Mouse (Mus musculus): ENCODE results near the gene Chst11. TPM values are rescaled to one million over a fixed set of nuclear protein-coding genes. Genes with fewer than 3 reads are reported as not detected.

Gene Chst11
- polyA plus RNA-seq, 1 experiment = not detected

- TF ChIP-seq CTCF (IDR thresholded peaks at IDR 0.05; ENCODE audit: insufficient read depth, low read depth, low read length) (no peak), POLR2A (IDR thresholded peaks at IDR 0.05; ENCODE audit: insufficient read depth, low read depth, low read length) (no peak)
- Histone ChIP-seq H3K27ac (ENCODE audit: insufficient read depth, low read depth, low read length) (no peak overlapping the region), H3K4me1 (ENCODE audit: control insufficient read depth, insufficient read depth, low read length) (peaks cover 25% of the 10 kb centered on the region), H3K4me3 (ENCODE audit: insufficient read depth, low read depth, low read length) (no peak overlapping the region)
- 57% methylated on average over 6 of the region's 6 CpGs for WGBS
These were observed 206.7 kb downstream of the Chst11 start for GRCm38 (mm10) chr10:83191982-83192381.

- no peak for TF ChIP-seq POLR2A (IDR thresholded peaks at IDR 0.05; ENCODE audit: insufficient read depth, low read depth, low read length)
- peak; percentile 83 for TF ChIP-seq CTCF (IDR thresholded peaks at IDR 0.05; ENCODE audit: insufficient read depth, low read depth, low read length)
- no peak overlapping the region for H3K4me3 ChIP-seq (ENCODE audit: insufficient read depth, low read depth, low read length)
- H3K27ac ChIP-seq (ENCODE audit: insufficient read depth, low read depth, low read length) = no peak overlapping the region
- H3K4me1 ChIP-seq (ENCODE audit: control insufficient read depth, insufficient read depth, low read length) = peaks cover 25% of the 10 kb centered on the region
- WGBS = 51% methylated on average over 11 of the region's 11 CpGs
These were observed 212.5 kb downstream of the Chst11 start for GRCm38 (mm10) chr10:83197690-83198336.

GRCm38 (mm10) chr10:83198692-83199091 is 213.4 kb downstream of the Chst11 start:
- 83% methylated on average over 5 of the region's 5 CpGs for WGBS
- H3K4me3 ChIP-seq (ENCODE audit: insufficient read depth, low read depth, low read length) = no peak overlapping the region
- H3K4me1 ChIP-seq (ENCODE audit: control insufficient read depth, insufficient read depth, low read length) = peaks cover 23% of the 10 kb centered on the region
- TF ChIP-seq POLR2A (IDR thresholded peaks at IDR 0.05; ENCODE audit: insufficient read depth, low read depth, low read length) = no peak
- H3K27ac ChIP-seq (ENCODE audit: insufficient read depth, low read depth, low read length) = no peak overlapping the region

- no peak overlapping the region for H3K4me3 ChIP-seq (ENCODE audit: insufficient read depth, low read depth, low read length)
- H3K4me1 ChIP-seq (ENCODE audit: control insufficient read depth, insufficient read depth, low read length) = peaks cover 23% of the 10 kb centered on the region
- H3K27ac ChIP-seq (ENCODE audit: insufficient read depth, low read depth, low read length) = no peak overlapping the region
- WGBS = 74% methylated on average over 9 of the region's 9 CpGs
- TF ChIP-seq POLR2A (IDR thresholded peaks at IDR 0.05; ENCODE audit: insufficient read depth, low read depth, low read length) = no peak
- TF ChIP-seq CTCF (IDR thresholded peaks at IDR 0.05; ENCODE audit: insufficient read depth, low read depth, low read length) = no peak
These were observed 214.0 kb downstream of the Chst11 start for GRCm38 (mm10) chr10:83199290-83199689.

GRCm38 (mm10) chr10:83201525-83201924 is 216.2 kb downstream of the Chst11 start:
- Histone ChIP-seq H3K4me1 (ENCODE audit: control insufficient read depth, insufficient read depth, low read length) (peaks cover 10% of the 10 kb centered on the region), H3K27ac (ENCODE audit: insufficient read depth, low read depth, low read length) (no peak overlapping the region), H3K4me3 (ENCODE audit: insufficient read depth, low read depth, low read length) (no peak overlapping the region)
- TF ChIP-seq CTCF (IDR thresholded peaks at IDR 0.05; ENCODE audit: insufficient read depth, low read depth, low read length) = no peak
- TF ChIP-seq POLR2A (IDR thresholded peaks at IDR 0.05; ENCODE audit: insufficient read depth, low read depth, low read length) = no peak
- 89% methylated on average over 7 of the region's 7 CpGs for WGBS

- TF ChIP-seq CTCF (IDR thresholded peaks at IDR 0.05; ENCODE audit: insufficient read depth, low read depth, low read length) = no peak
- no peak for TF ChIP-seq POLR2A (IDR thresholded peaks at IDR 0.05; ENCODE audit: insufficient read depth, low read depth, low read length)
- Histone ChIP-seq H3K4me3 (ENCODE audit: insufficient read depth, low read depth, low read length) (no peak overlapping the region), H3K4me1 (ENCODE audit: control insufficient read depth, insufficient read depth, low read length) (peaks cover 6% of the 10 kb centered on the region; the same call in 1 of the 2 replicates), H3K27ac (ENCODE audit: insufficient read depth, low read depth, low read length) (no peak overlapping the region)
- WGBS = 89% methylated on average over 14 of the region's 14 CpGs
These were observed 217.8 kb downstream of the Chst11 start for GRCm38 (mm10) chr10:83202906-83203702.

GRCm38 (mm10) chr10:83208436-83208835 is 223.1 kb downstream of the Chst11 start:
- H3K4me3 ChIP-seq (ENCODE audit: insufficient read depth, low read depth, low read length) = no peak overlapping the region
- TF ChIP-seq POLR2A (IDR thresholded peaks at IDR 0.05; ENCODE audit: insufficient read depth, low read depth, low read length) (no peak), CTCF (IDR thresholded peaks at IDR 0.05; ENCODE audit: insufficient read depth, low read depth, low read length) (no peak)
- peaks cover 11% of the 10 kb centered on the region for H3K4me1 ChIP-seq (ENCODE audit: control insufficient read depth, insufficient read depth, low read length)
- 91% methylated on average over 7 of the region's 7 CpGs for WGBS
- H3K27ac ChIP-seq (ENCODE audit: insufficient read depth, low read depth, low read length) = no peak overlapping the region

GRCm38 (mm10) chr10:83209388-83209787 is 224.1 kb downstream of the Chst11 start:
- H3K4me3 ChIP-seq (ENCODE audit: insufficient read depth, low read depth, low read length) = no peak overlapping the region
- H3K27ac ChIP-seq (ENCODE audit: insufficient read depth, low read depth, low read length) = no peak overlapping the region
- TF ChIP-seq POLR2A (IDR thresholded peaks at IDR 0.05; ENCODE audit: insufficient read depth, low read depth, low read length) = no peak
- no peak for TF ChIP-seq CTCF (IDR thresholded peaks at IDR 0.05; ENCODE audit: insufficient read depth, low read depth, low read length)
- peaks cover 11% of the 10 kb centered on the region for H3K4me1 ChIP-seq (ENCODE audit: control insufficient read depth, insufficient read depth, low read length)
- WGBS = 85% methylated on average over 12 of the region's 12 CpGs

- TF ChIP-seq POLR2A (IDR thresholded peaks at IDR 0.05; ENCODE audit: insufficient read depth, low read depth, low read length) (no peak), CTCF (IDR thresholded peaks at IDR 0.05; ENCODE audit: insufficient read depth, low read depth, low read length) (no peak)
- no peak overlapping the region for H3K27ac ChIP-seq (ENCODE audit: insufficient read depth, low read depth, low read length)
- 0 out of 2 replicates have a peak overlapping the region, but pooled peaks have one; percentile 21 for H3K4me3 ChIP-seq (ENCODE audit: insufficient read depth, low read depth, low read length)
- peaks cover 11% of the 10 kb centered on the region for H3K4me1 ChIP-seq (ENCODE audit: control insufficient read depth, insufficient read depth, low read length)
- WGBS = 35% methylated on average over 16 of the region's 16 CpGs
These were observed 224.8 kb downstream of the Chst11 start for GRCm38 (mm10) chr10:83210122-83210521.
